Mouse (Mus musculus) layer of hippocampus, adult 8-10 months (tissue): ENCODE results near the gene Wdr86. TPM values are rescaled to one million over a fixed set of nuclear protein-coding genes. Genes with fewer than 3 reads are reported as not detected.
"Not testable (repeated sequence)": the region's sequence is repeated elsewhere in the genome, so short reads cannot be mapped to it uniquely, and the experiment has no call there.

Experiments used
- DNase-seq, 2 experiments: peaks; one replicate each; pipeline ENCODE4 v3.0.0; 2022; ENCODE audit warnings: low spot score in 2 of 2
- total RNA-seq, 4 experiments: library from RNA; stranded (reverse); gene quantifications; 2 replicates each; pipeline ENCODE4 v1.2.4; 2022

Gene Wdr86
- total RNA-seq = 1 to 10 TPM in 2 of 4 experiments, under 1 TPM in 2; 0.37 to 1.2 (median 1.00) TPM

GRCm38 (mm10) chr5:24730488-24730871, at the start of gene Wdr86:
TSS of gene Wdr86 (minus strand) at chr5:24730727.
- no peak for DNase-seq

- DNase-seq = no peak
Observed at GRCm38 (mm10) chr5:24779881-24780512, 49.5 kb upstream of the Wdr86 start.

DNA sequence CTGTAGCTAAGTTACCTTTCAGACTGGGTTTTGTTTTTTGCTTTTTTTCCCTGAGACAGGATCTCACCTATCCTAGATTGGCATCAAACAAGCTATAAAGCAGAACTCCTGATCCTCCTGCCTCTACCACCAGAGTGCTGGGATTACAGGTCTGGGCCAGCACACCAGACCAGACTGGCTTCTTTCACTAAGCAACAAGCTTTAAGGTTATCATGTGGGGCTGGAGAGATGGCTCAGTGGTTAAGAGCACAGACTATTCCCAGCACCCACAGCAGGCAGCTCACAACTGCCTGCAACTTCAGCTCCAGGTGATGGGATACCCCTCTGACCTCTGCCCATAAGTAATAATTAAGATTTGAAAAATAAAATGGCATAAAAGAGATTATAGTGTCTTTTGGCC, 48.8 kb upstream of the Wdr86 start:
- DNase-seq = no peak

DNA sequence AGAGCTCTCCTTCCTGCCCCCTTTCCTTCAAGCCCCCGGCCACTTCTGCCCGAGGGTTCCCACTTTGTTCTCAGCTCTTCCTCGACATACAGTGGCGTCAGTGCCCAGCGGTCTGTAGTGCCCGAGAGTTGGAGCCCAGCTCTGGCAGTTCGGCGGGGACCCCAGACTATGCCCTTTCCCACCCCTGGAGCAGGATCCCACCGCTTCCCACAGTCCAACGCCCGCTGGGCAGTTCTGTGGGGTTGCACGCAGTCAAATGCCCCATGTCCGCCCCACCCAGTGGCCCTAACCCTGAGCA, 48.3 kb upstream of the Wdr86 start:
- no peak for DNase-seq

DNA sequence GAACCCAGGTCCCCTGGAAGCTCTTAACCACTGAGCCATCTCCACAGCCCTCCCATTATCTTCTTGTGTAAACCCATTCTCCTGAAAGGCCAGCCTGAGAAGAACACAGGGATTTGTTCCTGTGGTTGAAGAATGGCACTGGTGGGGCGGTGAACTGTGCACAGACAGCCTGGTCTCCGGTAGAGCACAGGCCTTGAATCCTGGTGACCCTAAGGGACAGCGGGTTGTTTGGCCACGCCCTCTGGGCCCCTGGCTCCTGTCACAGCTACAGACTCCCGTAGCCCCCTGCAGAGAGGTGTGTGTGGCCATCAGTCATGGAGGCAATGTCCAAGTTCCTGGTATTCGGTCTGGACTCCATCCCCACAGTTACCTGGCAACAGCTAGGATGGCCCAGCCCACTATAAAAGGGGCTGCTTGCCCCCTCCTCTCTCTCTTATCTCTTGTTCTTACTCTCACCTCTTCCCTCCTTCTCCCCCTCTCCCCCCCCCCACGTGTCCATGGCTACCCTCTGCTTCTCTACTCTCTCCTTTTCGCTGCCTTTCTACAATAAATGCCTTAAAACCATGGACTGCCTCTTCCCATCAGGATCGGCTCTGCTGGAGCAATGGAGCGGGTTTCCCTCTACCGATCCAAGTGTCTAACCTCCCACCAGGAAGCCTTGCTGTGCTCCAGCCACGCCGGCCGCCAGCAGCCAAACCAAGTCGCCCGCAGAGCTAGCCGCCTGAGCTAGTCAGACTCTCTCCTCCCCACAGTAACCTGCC, 47.7 kb upstream of the Wdr86 start:
- no peak for DNase-seq

- no peak for DNase-seq
Observed at GRCm38 (mm10) chr5:24776681-24777080, 46.2 kb upstream of the Wdr86 start.

DNA sequence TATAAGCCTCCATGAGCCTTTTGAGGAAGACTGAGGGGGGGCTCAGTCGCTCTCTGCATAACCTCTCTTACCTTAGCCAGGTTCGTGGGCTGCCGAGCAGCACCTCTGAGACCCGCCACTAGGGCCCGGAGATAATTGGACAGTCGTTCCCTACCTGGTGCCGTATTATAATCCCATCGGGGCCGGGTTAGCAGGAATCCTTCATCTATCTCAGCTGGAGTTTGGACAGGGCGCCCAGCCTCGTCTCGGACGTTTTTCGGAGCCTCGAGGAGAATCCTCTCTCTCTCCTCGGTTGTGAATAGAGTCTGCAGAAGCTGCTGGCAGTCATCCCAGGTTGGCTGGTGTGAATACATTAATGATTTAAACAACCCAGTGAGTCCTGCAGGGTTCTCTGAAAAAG, 44.0 kb upstream of the Wdr86 start:
- not testable (repeated sequence) for DNase-seq

DNA sequence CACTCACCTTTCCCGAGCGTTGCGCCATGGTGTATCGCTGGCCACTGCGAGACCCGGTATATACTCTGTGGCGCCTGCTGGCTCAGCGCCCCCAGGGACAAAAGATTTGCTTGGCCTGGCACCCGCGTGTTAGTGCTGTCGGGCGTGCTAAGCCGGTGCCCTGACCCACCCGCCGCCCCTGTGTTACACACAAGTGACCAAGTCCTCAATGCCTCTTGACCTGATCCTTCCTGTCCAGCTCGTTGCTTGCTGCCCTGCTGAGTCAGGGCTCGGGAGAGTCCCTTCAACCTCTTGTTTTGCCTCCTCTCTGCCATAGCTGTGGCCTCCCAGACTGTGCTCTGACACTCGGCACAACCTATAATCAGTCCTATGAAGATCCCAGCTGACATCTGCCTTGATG, 27.3 kb upstream of the Wdr86 start, which contains the start of gene Crygn:
Gene Crygn, minus strand, starts transcription at position 193 of the 400 bp plus-strand sequence.
- no peak for DNase-seq

DNA sequence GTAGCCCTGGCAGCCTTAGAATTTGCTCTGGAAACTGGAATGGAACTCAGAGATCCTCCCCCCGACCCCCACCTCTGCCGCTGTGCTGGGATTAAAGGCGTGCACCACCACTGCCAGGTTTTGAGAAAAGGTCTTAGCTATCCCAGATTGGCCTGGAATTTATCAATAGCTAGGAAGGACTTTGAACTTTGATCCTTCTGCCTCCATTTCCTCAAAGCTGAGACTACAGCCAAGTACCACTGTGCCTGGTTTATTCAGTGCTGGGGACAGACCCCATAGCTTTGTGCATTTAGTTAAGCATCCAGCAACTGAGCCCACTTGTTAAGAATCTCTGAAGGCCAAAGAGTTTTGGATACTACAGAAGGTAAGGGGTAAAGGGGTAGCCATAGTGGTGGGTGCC, 26.4 kb upstream of the Wdr86 start:
- DNase-seq = no peak

GRCm38 (mm10) chr5:24752175-24752498, 21.6 kb upstream of the Wdr86 start:
- no peak for DNase-seq

DNA sequence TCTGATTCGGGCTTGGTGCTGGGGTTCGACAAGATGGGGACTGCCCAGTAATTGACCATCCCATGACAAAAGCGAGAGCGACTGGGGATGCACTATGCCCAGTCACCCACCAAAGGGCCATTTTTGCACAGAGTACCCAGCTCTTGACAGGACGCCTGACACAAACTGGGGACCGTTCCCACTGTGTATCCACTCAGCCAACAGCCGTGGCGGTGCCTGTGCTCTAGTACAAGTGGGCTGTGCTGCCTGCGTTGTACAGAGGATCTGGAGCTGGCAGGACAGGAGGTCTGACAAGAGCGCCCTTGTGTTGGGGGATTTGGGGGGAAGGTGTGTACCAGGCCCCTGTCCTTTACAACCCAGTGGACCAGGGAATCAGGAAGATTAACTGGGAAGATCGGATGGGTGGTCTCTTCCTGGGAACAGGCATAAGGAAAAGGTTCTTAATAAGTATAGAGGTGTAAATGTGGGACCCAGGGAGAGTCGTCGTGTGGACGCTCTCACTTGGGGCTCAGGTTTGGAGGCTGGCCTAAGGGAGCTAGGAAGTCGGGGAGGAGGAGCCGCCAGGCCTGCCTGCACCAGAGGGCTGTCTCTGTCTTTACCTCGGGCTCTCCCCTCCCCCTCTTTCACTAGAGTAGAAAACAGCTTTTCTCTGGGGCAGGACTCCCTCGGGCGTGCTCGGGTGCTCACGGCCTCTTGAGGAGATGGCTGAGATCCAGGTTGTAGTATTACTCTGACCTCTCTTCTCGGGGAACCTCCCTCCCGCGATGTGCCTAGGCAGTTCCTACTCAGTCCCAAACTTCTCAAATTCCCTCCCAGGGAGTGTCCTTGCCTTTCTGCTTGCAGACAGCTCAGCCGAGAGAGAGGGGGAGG, 21.0 kb upstream of the Wdr86 start:
- peak in 1 of 2 experiments; percentile 31 for DNase-seq

DNA sequence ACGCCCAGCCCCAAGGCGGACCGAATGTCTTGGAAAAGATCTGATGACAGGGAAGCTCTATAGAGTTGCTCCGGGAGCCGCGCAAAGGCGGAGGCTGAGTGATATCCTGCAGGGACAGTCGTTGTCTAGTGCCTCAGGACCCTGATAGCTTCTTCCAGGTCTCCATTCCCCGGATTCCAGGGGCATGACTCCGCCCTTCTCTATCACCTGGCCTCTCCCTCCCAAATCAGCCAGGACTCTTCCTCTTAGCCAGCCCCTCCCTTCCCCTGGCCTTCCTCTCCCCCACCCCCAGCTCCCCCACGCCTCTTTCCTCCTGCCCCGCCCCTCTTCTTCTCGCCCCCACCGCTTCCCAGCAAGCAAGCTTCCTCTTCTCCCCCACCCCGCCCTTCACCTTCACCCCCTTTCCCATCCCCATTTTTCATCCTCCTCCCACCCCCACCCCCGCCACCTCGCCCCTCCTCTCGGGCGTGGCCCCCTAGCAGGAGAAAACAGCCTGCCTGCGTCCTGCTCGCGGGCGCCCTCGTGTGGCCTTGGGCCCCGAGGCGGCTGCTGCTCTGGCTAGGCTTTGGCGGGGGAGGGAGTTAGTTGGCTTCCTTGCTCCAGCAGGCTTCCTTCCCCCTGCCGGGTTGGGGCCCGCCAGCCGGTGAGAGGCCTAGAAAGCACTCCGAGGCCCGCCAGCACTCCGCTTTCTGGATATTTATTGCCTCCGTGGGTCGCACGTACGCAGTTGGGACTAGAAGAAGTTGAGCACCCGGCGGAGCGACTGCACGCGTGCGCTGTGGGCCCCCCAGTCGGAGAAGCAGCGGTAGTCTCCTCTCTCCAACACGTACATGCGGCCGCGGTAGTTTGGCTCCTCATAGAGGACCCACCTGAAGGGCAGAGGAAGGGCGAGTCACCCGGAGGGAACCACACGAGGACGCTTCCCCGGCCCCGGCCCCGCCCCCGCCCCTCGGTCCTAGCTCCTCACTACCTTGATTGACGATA, 20.1 kb upstream of the Wdr86 start:
- peak; percentile 65 to 83 for DNase-seq

DNA sequence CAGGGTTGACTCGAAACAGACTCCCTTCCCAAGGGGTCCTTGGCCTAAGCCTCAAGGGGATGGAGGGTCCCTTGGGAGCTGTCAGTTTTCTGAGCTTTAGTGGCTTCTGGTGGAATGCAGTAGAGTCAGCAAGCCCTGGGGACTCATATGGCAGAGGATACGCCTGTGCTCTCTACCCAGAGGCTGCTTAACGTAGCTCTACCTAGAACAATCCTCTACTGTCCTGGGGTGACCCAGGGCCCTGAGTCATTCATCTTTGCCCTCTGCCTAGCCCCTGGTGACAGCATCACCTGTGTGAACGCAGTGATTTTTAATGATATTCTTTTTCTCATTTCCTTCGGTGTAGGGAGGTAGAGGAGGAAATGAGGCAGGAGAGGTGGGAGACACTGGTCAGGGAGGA, 19.2 kb upstream of the Wdr86 start:
- DNase-seq = no peak

DNA sequence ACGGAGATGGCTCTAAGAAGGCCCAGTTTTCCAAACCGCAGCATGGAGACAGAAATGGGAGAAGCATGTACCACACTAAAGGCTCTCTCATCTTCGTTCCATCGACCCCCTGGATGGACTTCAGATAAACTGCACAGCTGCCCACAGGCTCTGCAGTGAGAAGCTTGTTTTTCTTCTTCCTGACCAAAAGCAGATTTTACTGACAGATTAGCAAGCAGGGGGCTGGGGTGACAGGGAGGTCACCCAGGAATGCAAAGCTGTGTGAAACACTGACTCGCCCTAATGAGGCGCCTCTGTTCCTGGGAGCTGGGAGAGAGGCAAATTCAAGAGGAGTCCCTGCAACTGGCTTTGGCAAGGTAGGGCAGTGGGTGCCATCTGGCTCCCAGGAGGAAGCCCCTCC, 17.0 kb upstream of the Wdr86 start:
- DNase-seq = no peak

- no peak for DNase-seq
Observed at GRCm38 (mm10) chr5:24743956-24744355, 13.4 kb upstream of the Wdr86 start.

DNA sequence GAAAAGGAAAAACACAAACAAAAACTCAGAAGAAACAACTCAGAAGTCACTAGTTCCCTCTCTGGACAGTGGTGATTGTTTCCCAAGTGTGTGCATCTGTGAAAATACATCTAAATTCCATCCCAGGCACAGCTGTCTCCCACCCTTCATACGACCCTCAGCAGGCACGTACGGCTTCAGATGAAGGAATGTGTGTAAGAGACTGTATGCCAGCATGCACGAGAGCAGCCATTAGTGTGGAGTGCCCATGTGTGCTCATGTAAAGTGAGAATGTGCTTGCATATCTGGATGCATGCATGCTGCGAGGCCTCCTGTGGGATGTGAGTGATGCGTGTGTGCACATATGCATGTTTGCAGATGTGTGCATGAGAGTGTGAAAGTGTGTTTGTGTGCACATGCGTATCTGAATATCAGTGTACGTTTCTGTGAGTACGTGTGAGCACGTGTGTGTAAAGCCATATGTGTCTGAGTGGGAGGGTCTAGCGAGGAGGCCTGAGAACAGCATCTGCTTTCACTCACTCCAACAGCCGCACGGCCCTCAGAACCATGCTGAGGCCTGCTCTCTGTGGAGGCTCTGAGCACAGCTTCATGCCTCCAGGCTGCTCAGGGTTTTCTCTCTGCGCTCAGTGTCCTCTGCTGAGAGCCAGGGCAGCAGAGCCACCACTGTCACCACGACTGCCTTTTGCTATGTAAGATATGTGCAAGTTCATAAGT, 10.8 kb upstream of the Wdr86 start:
- no peak for DNase-seq

DNA sequence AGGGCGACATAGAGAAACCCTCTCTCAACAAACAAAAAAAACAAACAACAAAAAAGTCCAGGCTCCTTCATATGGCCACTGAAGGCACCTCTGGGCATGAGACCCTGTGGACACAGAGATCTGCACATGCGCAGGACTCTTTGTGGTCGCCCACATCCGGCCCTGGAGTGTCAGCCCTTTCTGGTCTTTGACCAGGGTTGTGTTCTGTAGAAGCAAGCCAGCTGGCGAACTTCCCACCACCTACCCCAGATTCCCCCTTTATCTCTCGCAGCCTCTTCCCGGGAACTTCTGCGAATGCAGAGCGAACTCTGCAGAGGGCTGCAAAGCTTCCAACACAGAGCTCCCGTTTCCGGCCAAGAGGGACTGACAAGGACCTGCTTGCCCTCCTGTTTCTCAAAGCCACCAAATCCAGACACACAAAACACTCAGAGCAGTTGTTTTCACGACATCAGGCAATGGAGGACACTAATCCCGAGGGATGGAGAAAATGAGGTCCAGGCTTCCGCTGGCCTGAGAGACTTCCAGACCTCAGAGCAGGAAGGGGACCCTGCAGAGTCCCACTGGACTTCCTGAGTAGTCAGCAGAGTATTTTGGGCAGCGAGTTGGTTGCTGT, 8.7 kb upstream of the Wdr86 start:
- DNase-seq = peak in 1 of 2 experiments; percentile 16

GRCm38 (mm10) chr5:24738517-24738916, 8.0 kb upstream of the Wdr86 start:
- no peak for DNase-seq

- DNase-seq = no peak
Observed at GRCm38 (mm10) chr5:24737595-24737994, 7.1 kb upstream of the Wdr86 start.

- no peak for DNase-seq
Observed at GRCm38 (mm10) chr5:24733771-24734426, 3.4 kb upstream of the Wdr86 start.
